Mouse (Mus musculus) olfactory bulb, adult 2 months (tissue): ENCODE measurements around the gene Fads2.

Source experiments
- CTCF ChIP-seq: fragments of 200-500 bp; IDR thresholded peaks from 2 replicates; pipeline ENCODE4 v1.5.1; 2012; ENCODE audit warnings: low read depth, mild to moderate bottlenecking, low read length, moderate library complexity; ENCODE audit not compliant: insufficient read depth
- POLR2A ChIP-seq: fragments of 200-500 bp; IDR thresholded peaks from 2 replicates; pipeline ENCODE4 v1.6.1; 2012; ENCODE audit warnings: mild to moderate bottlenecking, low read depth, low read length, moderate library complexity; ENCODE audit not compliant: insufficient read depth

DNA sequence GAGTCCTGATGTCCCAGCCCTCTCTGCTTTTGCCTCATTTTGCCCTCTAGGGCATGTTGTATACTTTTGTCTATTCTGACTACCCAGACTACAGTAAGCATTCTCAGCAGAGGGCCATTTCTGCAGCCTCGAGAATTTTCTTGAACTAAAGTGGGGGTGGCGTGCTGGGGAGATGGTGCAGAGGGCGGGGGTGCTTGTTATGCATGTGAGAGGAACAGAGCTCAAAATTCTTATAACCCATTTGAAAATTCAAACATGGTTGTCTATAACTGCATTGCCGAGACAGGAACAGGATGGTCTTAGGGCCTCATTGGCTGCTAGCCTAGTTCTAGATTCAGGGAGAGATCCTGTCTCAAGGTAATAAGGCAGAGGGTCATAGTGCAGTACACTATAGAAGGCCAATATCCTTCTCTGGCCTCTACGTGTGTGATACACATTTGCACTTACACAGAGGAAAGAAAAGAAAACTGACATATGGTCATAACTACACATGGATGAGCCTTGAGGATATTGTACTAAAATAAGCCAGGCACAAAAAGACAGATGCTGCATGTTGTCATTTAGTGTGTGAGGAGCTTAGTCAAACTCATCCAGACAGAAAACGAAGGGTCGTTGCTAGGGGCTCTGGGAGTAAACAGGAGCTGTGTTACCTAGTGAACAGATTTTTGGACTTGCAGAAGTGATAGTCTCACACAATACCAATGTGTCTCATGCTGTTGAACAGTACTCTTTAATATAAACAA, 22.5 kb upstream of the Fads2 start:
- no peak for TF ChIP-seq CTCF
- TF ChIP-seq POLR2A = no peak
